Mouse (Mus musculus): ENCODE data around the gene Smoc1.

GRCm38 (mm10) chr12:81225966-81226577, 199.5 kb downstream of the Smoc1 start:
- TF ChIP-seq CTCF (IDR thresholded peaks at IDR 0.05; ENCODE audit: borderline replicate concordance, control insufficient read depth, extremely low read depth, insufficient read depth, low read length, poor library complexity) (no peak), POLR2A (IDR thresholded peaks at IDR 0.05; ENCODE audit: control insufficient read depth, extremely low read depth, insufficient read depth, low read length, poor library complexity) (no peak)

Data from thymus, adult 2 months (tissue).